Mouse (Mus musculus) spleen, postnatal 10 days (tissue): ENCODE data around the gene Tex44.

Experiments used
- DNase-seq, 2 experiments: peaks; one replicate each; pipeline ENCODE4 v3.0.0; 2021 to 2022; ENCODE audit warnings: low spot score in 2 of 2

The Tex44 gene

DNA sequence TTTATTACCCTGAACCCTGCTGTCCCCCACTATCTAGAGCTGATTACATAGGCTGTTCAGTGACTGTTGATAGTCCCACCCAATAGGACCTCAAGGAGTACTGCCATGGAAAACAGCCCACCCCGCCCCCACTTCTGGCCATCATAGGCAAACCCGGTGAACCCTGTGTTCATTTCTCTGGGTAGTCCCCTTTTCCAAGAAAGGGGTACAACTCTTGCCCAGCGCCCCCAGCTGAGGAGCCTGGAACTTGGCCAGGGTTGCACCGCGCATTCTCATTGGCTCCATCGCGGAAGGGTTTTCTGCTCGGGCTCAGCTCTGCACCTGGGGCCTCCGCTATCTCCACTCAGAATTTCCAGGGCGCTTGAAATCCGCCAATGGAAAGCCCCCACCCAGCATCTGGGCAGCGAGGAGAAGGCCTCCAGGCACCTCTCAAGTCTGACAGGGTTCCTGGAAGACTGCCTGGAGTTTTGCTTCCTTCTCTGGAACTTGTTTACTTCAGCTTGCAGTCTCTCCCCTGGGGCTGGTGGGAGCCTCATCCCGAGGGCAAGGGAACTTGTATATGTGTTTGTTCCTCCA, 21.6 kb downstream of the Tex44 start:
- DNase-seq: no peak

DNA sequence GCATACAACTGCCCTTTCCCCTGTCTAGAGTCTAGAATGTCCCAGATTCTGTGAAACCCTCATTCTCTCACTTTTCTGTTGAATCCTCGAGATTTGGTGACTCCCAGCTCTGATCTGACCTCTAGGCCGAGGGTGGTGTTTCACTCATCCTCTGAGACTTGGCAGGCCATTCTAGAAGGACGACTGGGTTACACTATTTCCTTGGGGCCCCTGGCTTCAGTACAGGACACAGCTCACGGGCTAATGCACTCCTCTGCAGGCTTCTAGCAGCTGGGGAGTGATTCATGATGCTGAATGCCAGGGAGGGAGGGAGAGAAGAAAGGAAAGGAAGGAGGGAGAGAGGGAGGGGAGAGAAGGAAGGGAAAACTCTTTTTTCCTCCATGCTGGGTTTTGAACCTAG, 22.1 kb downstream of the Tex44 start:
- DNase-seq: no peak

DNA sequence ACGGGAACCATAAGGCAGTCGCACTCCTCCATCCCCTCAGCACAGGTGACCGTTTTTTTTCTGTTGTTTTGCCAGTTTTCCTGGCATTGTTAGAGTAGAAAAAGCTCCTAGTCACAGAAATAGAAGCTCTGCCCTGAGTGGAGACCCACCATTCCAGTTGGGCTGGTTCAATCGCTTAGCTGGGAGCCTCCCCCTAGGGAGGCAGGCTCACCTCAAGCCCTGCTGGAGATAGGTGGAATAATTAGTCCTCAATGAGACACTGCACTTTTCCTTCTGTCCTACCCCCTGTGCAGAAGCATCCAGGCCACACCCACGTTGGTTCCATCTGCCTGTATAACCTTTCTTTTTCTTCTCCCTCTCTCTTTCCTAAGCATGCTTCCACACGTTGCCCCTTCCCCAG, 23.8 kb downstream of the Tex44 start:
- DNase-seq: no peak

DNA sequence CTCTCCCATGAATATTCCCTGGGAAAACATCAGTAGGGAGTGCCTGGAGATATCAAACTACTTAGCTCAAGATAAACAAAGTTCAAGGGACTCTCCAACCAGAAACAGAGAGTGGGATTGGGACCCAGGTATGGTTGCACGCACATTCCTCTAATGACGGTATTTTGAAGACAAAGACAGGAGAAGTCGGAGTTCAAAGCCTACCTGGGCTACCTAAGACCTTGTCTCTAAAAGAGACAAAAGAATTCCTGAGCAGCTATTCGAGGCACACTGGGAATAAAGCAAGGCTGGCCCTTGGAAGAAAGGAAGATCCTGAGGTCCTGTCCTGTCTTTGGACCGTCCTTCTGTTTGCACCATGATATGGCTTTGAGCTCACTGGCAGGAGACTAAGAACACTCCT, 26.6 kb downstream of the Tex44 start:
- no peak for DNase-seq

DNA sequence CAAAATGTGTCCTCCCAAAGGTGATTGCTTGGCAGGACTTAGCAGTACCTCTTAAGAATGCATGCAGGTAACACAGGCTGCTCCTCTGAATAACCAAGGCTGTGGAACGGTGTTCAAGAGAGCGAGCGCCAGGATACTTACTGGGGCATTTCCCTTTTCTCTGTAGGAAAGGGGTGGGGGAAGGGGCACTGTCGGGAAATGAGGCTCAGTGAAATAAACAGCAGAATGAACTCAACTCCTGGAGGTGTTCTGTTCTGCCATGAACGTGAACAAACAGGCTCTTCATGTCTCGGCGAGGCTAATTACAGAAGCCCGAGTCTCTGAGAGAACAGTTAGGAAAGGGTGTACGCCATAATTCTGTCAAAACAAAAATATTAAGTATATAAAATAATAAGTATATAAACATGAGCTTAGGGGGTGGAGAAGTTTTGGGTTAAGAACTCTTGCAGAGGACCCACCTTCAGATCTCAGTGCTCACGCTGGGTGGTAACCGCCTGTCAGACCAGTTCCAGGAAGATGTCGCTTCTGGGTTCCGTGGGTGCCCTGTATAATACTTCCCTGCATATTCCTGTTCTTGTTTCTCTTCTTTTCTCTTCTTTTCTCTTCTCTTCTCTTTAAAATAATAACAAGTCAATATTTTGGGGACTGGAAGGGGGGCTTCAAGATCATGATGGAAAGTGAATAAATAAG, 30.9 kb downstream of the Tex44 start:
- DNase-seq: no peak

DNA sequence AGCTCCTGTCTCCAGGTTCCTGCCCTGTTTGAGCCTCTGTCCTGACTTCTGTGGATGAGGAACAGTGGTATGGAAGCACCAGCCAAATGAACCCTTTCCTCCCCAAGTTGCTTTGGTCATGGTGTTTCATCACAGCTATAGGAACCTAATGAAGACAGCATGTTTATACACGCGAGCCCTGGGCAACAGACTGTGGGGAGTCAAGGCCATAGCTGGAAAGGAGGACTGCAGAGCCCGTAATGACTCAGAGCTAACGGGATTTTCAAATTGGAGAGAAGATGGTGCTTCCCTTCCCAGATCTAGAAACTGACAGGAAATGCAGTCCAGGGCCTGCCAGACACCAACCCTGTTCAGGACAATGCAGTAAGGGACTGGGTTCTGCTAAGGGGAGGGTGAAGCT, 33.2 kb downstream of the Tex44 start:
- DNase-seq: no peak

DNA sequence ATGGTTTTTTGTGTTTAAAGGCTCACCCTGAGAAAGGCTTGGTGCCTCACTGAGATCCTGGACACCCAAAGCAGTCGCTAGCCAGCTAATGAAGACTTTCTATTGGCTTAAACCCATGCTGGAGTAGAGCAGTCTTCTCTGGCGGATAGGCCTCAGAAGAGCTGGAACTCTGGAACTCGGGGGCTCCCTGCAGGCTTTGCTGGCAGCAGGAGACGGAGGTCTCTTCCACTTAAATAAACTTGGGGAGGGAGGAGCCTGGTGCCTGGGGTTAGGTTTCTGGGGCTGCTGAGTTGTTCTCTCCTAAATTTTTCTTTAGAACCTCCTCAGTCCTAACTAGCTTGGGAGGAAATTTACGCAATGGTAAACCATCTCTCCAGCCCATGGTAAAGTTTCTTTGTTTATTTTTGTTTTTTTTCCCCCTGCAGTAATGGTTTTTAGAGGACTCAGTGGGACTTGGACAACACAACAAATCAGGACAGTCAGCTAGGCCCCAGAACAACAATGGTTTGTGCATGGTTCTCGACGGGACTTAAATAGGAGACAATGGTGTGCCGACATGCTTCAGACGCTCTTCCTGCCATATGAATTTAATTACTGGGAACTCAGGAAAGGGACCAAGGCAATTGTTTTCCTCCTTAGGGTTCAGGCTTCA, 38.2 kb downstream of the Tex44 start:
- DNase-seq: no peak

DNA sequence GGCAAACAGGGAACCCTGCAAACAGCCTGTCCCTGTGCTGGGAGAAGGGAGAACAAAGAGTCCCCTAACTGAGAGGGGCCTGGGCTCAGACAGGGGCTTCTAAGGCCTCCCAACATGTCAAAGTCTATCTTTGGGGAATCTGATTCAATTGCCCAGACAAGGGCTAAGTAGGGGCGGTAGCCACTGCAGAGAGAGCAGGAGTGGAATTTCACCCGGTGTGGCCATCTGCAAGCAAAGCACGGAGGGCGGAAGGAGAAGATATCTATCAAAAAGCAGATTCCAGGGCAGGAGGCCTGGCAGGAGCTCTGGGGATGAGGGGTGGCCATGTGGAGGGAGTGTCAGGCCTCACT, 38.7 kb downstream of the Tex44 start:
- no peak for DNase-seq

DNA sequence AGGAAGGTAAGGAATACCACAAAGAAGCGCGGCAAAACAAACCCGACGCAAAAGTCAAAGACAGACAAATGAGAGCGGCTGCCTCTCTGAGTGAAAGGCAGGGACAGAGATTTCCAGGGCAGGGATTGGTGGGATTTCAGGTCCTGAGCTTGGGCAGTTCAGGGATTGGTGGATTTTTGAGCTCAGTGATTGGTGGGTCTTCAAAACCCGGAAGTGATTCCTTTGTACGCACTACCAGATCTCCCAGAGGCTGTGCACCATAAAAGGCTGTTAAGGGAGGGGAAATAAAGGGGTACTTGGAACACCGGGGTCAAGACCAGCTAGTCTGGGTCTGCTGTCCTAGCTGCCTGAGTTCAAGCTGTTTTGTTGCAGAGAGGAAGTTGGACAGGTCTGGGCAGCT, 41.3 kb downstream of the Tex44 start:
- no peak for DNase-seq

DNA sequence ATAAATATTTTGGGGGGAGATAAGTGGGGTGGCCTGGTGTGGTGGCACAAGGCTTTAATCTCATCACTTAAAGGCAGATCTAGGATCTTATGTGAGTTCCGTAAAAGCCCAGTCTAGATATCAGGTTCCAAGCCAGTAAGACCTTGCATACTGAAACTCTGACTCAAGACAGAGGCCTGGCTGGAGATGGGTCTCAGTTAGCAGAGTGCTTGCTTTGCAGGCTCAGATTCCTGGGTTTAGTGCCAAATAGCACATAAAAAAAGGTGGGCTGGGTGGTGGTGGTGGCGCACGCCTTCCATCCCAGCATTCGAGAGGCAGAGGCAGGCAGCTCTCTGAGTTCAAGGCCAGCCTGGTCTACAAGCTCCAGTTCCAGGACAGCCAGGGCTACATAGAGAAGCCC, 43.7 kb downstream of the Tex44 start:
- DNase-seq: no peak

DNA sequence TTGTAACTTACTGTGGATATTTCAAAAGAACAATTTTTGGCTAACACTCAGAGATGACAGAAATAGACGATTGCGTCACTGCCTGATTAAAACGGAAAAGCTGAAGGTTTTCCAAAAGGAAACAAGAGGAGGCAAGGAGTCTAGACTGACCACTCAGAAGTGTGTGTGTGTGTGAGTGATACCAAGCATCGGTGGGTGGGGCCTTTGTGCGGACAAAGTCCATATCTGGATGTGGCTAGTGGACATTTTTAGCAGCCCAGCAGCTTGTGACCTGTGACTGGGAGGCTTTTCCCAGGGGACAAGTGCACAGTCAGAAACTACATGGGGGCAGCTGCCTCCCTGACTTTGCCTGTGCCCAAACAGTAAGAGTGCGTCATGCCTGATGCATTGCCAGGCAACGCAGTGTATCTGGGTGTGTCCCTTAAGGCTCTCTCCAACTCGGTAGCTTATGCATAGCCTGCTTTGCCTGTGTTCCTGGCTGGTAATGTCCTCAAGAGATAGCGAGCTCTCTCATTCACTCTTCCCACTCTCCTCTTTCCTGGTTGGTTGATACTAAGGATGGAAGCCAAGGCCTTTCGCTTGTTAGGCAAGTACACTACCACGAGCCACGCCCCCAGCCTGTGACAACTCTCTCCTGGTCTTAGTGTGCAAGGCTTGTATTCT, 44.5 kb downstream of the Tex44 start:
- DNase-seq: peak in 1 of 2 experiments; percentile 70

DNA sequence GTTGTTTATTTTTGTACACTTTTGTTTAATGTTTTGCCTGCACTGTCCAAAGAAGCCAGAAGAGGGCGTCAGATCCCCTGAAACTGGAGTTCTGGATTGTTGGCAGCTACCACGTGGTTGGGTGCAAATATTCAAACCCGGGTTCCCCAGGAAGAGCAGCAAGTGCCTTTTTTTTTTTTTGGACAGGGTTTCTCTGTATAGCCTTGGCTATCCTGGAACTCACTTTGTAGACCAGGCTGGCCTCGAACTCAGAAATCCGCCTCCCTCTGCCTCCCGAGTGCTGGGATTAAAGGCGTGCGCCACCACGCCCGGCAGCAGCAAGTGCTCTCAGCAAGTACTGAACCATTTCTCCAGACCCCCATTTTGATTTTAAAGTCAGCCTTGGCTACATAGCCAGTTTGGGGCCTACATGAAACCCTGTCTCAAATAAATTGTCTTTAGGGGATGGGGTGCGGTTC, 45.4 kb downstream of the Tex44 start:
- peak in 1 of 2 experiments; percentile 78 for DNase-seq

DNA sequence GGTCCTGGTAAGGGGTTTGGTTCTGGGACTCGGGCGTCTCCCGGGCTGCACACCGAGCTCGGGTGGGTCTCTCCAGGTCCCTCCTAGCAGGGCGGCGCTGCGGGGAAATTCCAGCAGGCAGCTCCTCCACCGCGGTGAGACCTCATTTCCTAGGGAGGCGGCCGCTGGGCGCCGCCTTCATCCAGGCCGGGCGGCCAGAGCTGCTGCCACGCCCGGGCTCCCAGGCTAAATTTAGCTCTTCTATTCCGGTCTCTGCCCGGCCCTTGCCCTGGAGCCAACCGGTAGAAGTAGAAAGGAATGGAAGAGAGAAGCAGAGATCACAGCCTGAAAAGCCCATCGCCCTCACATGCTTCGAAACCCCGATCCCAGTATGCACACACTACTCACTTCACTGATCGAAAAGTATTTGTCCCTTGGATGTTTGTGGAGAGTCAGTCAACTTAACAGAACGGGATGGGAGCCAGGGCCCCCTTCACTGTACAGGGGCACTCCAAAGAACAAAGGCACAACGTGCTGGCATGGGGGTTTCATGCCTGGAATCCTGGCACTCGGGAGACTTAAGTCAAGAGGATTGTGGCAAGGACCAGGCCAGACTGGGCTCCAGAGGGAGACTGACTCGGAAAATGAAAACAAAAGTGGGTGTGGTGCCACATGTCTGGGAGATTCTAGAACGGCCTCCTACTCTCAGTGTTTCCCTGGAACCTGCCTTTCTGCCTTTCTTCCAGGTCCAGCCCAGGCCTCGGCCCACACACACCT, 46.2 kb downstream of the Tex44 start:
- DNase-seq: peak; percentile 66 to 75

DNA sequence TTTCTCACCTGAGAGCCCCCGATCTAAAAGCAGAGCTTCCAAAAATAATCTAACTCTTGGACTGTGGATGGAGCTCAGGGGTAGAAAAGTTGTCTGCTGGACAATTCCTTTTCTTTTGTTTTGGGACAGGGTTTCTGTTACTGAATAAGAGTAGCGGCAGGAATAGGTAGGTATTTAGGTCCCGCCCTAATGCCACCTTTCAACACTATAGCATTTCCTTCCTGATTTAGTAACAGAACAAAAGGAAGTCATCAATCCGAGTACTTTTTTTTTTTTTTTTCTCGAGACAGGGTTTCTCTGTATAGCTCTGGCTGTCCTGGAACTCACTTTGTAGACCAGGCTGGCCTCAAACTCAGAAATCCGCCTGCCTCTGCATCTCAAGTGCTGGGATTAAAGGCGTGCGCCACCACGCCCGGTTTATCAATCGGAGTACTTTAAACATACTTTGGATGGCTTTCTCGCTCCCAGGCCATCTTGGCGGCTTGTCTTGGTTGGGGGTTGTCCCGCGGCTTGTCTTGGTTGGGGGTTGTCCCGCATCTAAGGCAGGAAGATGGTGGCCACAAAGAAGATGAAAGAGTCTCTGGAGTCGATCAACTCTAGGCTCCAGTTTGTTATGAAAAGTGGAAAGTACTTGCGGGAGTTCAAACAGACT, 47.1 kb downstream of the Tex44 start:
- DNase-seq: no peak
